Mouse (Mus musculus) heart, postnatal 4 days (tissue): ENCODE data around the gene Tdrkh. TPM values are rescaled to one million over a fixed set of nuclear protein-coding genes. Genes with fewer than 3 reads are reported as not detected.

ENCODE experiments used
- DNase-seq: peaks from one replicate; pipeline ENCODE4 v3.0.0; 2021
- total RNA-seq, 2 experiments: library from RNA; stranded (reverse); gene quantifications; 2 replicates each; pipeline ENCODE4 v1.2.3; 2021

The Tdrkh gene
- total RNA-seq, 2 experiments from 2014 or later, result 5.8 to 7.2 TPM

DNA sequence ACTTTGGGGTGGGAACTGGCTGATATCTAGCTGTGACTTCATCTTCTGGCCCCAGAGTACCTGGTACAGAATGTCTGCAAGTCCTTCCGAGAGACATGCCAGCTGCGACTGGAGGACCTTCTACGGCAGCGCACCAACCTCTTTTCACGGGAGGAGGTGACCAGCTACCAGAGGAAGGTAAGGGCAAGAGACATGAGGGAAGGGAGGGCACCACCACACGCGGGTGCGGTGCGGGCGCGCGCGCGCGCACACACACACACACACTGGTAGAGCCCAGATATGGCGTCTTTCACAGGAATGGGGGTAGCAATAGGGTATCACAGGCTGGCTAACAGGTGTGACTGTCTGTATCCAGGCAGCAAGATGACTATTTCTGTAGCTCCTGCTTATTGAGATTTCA, 23.7 kb upstream of the Tdrkh start:
- DNase-seq, result no peak

DNA sequence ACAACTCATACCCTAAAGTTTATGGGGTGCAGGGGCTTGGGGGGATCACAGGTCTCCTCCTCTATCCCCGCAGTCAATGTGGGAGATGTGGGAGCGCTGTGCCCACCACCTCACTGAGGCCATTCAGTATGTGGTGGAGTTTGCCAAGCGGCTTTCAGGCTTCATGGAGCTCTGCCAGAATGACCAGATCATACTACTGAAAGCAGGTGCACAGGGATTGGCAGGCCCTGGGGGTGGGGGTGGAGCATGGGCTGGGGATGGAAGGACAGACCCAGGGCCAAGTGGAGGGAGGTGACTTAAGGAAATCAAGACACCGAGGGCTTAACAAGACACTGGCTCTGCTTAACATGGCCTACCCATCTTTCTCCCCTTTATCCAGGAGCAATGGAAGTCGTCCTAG, 22.1 kb upstream of the Tdrkh start:
- DNase-seq, result no peak

- DNase-seq, result no peak
Observed at GRCm38 (mm10) chr3:94392128-94392527, 20.9 kb upstream of the Tdrkh start.

DNA sequence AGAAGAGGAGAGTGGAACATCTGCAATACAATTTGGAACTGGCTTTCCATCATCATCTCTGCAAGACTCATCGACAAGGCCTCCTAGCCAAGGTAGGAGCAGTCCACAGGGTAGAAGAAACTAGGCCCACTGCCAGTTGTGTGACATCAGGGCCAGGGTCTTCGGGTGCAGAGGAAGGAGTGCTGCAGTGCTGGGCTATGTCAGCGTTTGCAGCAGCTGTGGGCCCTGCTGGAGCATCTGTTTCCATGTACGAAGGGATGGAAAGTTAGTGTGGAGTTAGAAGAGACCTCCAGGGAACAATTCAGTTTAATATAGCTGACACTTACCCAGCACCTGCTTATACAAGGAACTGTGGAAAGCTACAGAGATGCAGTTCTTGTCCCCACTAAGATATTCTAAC, 20.0 kb upstream of the Tdrkh start:
- no peak for DNase-seq

DNA sequence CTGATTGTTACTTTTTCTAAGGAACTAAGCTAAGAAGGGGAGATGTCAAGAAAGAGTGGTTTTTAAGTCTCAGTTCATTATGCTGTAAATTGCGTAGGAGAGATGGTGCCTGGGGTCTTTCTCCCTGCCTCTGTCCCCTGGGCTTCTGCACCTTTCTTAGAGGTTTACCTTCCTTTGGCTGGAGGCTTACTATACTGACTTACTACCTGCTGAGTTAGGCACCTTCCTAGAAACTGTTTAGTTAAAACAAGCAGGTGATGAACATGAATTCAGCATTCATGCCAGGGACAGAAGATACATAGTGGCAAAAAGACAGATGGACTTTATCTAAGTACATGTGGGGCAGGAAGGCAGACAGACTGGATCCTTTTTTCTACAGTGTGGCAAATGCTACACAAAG, 16.7 kb upstream of the Tdrkh start:
- no peak for DNase-seq

DNA sequence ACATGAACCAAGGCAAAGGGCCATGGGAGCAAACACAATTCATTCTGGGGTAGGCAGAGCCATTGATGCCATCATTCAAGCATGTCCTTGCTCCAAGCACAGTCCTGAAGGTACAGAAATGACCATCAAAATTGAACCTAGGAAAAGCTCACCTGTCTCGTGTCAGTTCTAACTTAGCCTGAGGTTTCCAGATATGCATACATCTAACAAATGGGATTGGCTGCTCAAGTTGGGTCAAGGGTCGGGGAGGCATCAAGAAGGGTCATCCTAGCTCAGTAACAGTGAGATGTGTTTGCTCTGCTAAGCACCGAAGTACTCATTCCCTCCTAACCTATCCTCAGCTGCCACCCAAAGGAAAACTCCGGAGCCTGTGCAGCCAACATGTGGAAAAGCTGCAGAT, 16.2 kb upstream of the Tdrkh start:
- no peak for DNase-seq

GRCm38 (mm10) chr3:94398217-94398616, 14.9 kb upstream of the Tdrkh start, which contains the start of gene Lingo4:
Lingo4 (plus strand) TSS chr3:94398517.
- no peak for DNase-seq

DNA sequence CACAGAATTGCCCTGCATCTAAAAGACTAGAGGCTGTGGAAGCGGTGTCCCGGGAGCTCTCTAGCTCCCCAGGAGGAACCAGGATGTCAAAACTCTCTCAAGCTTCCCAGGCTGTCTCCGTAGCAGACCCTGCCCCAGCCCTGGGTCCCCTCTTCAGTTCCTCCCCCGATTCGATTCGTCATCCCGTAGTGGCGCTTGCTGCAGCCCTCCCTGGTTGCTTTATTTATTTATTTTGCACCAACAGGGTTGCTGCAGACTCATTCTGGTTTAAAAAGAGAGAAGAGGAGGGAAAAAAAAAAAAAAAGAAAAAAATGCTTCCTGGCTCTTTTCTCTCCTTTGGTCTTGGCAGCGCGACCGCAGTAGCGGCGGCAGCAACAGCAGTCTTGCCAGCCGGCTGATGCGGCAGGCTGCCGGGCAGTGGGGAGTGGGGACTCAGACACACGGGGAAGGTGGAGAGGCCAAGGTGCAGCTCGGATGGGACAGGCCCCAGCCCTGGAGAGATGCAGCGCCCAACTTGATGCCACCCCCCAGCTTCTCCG, 14.1 kb upstream of the Tdrkh start:
- DNase-seq, result peak; percentile 25

- DNase-seq, result no peak
Observed at GRCm38 (mm10) chr3:94399663-94400310, 13.3 kb upstream of the Tdrkh start.

- DNase-seq, result no peak
Observed at GRCm38 (mm10) chr3:94402451-94402850, 10.6 kb upstream of the Tdrkh start.

- no peak for DNase-seq
Observed at GRCm38 (mm10) chr3:94404366-94405054, 8.6 kb upstream of the Tdrkh start.

DNA sequence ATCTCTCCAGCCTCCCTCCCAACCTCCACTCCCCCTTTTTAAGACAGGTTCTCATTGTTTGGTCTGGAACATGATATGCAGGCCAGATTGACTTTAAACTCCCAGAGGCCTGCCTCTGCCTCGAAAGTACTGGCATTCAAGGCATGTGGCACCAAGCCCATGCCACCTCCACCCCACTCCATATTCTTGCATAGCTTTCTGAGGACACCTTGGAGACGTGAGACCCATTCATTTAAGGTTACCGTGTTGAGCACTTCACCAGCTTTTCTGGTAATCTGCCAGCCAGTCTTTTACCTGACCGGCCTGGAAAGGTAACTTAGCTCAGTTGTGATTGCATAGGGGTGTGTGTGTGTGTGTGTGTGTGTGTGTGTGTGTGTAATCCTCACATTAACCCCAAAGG, 7.5 kb upstream of the Tdrkh start:
- DNase-seq, result no peak

DNA sequence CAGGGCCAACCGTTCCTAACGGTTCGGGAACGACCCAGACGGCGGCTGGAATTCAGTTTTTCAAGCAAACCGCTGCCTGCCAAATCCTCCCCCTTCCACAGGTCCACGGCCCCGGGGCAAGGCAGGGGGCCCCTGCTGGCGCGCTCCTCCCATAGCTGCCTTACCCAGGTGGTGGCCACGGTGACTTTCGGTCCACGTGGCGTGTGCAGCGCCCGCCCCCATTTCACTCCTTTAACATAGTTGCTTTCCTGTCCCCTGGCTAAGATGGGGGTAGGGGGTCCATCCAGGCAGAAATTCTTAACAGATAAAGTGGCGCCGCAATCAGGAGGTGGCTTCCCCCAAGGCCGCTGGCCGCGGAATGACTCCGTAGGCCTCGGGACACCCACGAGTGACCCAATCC, 543 bp upstream of the Tdrkh start:
- DNase-seq, result no peak

DNA sequence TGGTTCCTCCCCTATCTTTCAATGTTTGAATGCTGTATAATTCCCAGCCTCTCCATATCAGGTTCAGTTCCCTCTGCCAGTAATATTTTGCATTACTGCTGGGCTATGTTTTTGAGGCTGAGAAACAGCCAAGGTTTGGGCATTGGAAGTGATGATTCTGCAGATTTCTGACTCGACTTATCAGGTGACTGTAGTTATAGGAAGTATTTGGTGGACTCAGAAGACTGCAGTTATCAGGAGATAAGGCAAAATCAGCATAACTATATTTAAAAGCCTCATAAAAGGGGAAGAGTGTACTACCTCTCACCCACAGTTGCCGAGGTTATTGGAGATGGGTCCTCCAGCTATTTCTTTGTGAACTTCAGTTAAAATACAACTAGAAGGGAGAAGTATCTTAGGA, 17.9 kb downstream of the Tdrkh start:
- no peak for DNase-seq

GRCm38 (mm10) chr3:94434305-94434704, 21.2 kb downstream of the Tdrkh start:
- no peak for DNase-seq

GRCm38 (mm10) chr3:94436420-94436819, 23.3 kb downstream of the Tdrkh start:
- DNase-seq, result no peak

DNA sequence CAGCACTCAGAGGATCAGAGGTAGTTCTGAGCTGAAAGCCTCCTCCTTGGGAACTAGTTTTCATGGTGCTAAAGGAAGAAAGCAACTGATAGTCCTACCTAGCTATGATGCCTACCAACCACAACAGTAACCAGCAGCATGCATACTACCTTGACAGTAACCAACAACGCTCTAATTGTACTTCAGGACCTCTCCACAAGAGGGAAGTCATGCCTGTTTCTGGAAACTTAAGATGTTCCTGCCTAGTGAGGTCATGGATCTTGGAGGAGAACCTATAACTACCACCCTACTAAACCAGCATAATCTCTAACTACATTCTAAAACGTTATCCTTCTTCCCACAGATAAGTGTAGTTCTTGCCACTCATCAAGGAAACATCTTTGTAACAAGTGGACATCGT, 28.1 kb downstream of the Tdrkh start:
- no peak for DNase-seq

DNA sequence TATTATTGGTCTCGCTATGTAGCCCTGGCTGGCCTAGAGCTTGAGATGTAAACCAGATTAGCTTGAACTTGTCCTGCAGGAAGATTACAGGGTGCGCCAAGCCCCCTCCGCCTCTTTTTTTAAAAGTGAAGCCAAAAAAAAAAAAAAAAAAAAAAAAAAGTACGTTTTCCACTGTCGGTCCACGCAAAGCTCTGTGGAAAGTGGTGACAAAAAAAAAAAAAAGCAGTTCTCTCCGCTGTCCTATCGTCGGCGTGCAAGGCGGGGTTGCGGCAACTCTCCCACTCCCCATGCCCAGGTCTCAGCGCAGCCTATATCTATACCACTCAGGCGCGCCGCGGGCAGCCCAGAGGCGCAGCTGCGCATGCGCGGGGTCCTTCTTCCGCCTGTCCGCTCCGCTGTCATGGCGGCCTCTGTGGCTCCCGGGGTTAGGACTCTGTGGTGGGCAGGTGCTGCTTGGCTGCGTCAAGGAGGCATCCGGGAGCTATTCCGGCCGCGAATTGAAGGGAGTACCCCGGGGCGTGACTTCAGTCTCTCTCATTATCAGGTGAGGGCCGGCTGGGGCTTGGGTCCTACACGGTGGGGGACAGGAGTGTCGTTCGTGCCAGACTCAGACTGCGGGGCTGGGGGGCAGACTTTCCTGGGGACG, 30.0 kb downstream of the Tdrkh start, which contains the start of gene Mrpl9:
Gene Mrpl9, plus strand, starts transcription at position 368 of the 646 bp plus-strand sequence.
- peak; percentile 97 for DNase-seq

- no peak for DNase-seq
Observed at GRCm38 (mm10) chr3:94443597-94443964, 30.5 kb downstream of the Tdrkh start, which contains the start of gene Oaz3. Oaz3 (minus strand) TSS chr3:94443915.

- no peak for DNase-seq
Observed at GRCm38 (mm10) chr3:94449377-94449776, 36.3 kb downstream of the Tdrkh start.

GRCm38 (mm10) chr3:94456529-94457000, 43.5 kb downstream of the Tdrkh start:
- DNase-seq, result peak; percentile 85

- DNase-seq, result no peak
Observed at GRCm38 (mm10) chr3:94457055-94457454, 44.0 kb downstream of the Tdrkh start.

DNA sequence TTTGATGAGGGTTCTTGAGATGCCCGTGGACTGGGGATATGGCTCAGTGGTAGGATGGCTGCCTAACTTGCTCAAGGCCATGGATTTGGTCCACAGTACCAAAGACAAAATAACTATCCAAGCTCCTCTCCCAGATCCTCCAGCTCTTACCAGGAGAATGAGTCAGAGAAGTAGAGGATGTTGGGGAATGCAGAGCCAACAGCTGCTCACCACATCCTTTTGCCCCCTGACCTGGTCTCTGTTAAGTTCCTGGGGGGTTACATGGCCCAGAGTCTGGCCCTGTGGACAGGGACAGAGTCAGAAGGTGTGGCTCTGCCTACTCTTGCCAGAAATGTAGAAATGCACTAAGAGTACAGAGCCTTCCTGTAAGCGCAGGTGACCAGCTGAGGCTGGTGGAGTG, 46.8 kb downstream of the Tdrkh start:
- no peak for DNase-seq
